Mouse (Mus musculus): Measurements from ENCODE around the gene Tmem218. TPM values are rescaled to one million over a fixed set of nuclear protein-coding genes. Genes with fewer than 3 reads are reported as not detected.

Gene Tmem218
- polyA plus RNA-seq, 1 experiment from 2014 or later = 9.0 TPM

- Histone ChIP-seq H3K27me3 (replicated peaks) (no peaks in the 10 kb centered on the region), H3K9ac (no peak overlapping the region), H3K4me3 (no peak overlapping the region), H3K9me3 (no peaks in the 10 kb centered on the region), H3K36me3 (replicated peaks) (no peaks in the 10 kb centered on the region), H3K27ac (no peak overlapping the region), H3K4me1 (no peaks in the 10 kb centered on the region), H3K4me2 (no peak overlapping the region)
- WGBS = 89% methylated on average over 3 of the region's 3 CpGs
- no peak for ATAC-seq (replicated peaks)
Measured at GRCm38 (mm10) chr9:37242764-37243163, 34.7 kb downstream of the Tmem218 start.

- H3K4me2 ChIP-seq = no peak overlapping the region
- H3K9ac ChIP-seq = no peak overlapping the region
- no peaks in the 10 kb centered on the region for H3K36me3 ChIP-seq (replicated peaks)
- no peak overlapping the region for H3K27ac ChIP-seq
- no peak overlapping the region for H3K4me3 ChIP-seq
- ATAC-seq (replicated peaks) = no peak
- H3K9me3 ChIP-seq = no peaks in the 10 kb centered on the region
- no peaks in the 10 kb centered on the region for H3K4me1 ChIP-seq
- H3K27me3 ChIP-seq (replicated peaks) = no peaks in the 10 kb centered on the region
- WGBS = 94% methylated on average over 1 of the region's 1 CpGs
Measured at GRCm38 (mm10) chr9:37244600-37244999, 36.6 kb downstream of the Tmem218 start.

GRCm38 (mm10) chr9:37245404-37245803 is 37.4 kb downstream of the Tmem218 start:
- WGBS = 71% methylated on average over 2 of the region's 2 CpGs
- Histone ChIP-seq H3K9ac (no peak overlapping the region), H3K4me2 (no peak overlapping the region), H3K27me3 (replicated peaks) (no peaks in the 10 kb centered on the region), H3K36me3 (replicated peaks) (no peaks in the 10 kb centered on the region), H3K9me3 (no peaks in the 10 kb centered on the region), H3K4me1 (no peaks in the 10 kb centered on the region), H3K27ac (no peak overlapping the region), H3K4me3 (no peak overlapping the region)
- ATAC-seq (replicated peaks) = no peak

- H3K4me2 ChIP-seq = no peak overlapping the region
- no peaks in the 10 kb centered on the region for H3K4me1 ChIP-seq
- 98% methylated on average over 1 of the region's 1 CpGs for WGBS
- no peak for ATAC-seq (replicated peaks)
- no peak overlapping the region for H3K4me3 ChIP-seq
- H3K36me3 ChIP-seq (replicated peaks) = no peaks in the 10 kb centered on the region
- H3K27ac ChIP-seq = no peak overlapping the region
- no peaks in the 10 kb centered on the region for H3K9me3 ChIP-seq
- H3K27me3 ChIP-seq (replicated peaks) = no peaks in the 10 kb centered on the region
- no peak overlapping the region for H3K9ac ChIP-seq
Measured at GRCm38 (mm10) chr9:37245810-37246209, 37.8 kb downstream of the Tmem218 start.

- no peaks in the 10 kb centered on the region for H3K9me3 ChIP-seq
- no peaks in the 10 kb centered on the region for H3K36me3 ChIP-seq (replicated peaks)
- H3K9ac ChIP-seq = no peak overlapping the region
- no peak for ATAC-seq (replicated peaks)
- H3K4me2 ChIP-seq = no peak overlapping the region
- no peak overlapping the region for H3K27ac ChIP-seq
- H3K4me1 ChIP-seq = no peaks in the 10 kb centered on the region
- H3K4me3 ChIP-seq = no peak overlapping the region
- no peaks in the 10 kb centered on the region for H3K27me3 ChIP-seq (replicated peaks)
Measured at GRCm38 (mm10) chr9:37247429-37247828, 39.4 kb downstream of the Tmem218 start.

GRCm38 (mm10) chr9:37248381-37248906 is 40.4 kb downstream of the Tmem218 start:
- H3K27ac ChIP-seq = no peak overlapping the region
- WGBS = 62% methylated on average over 3 of the region's 3 CpGs
- H3K27me3 ChIP-seq (replicated peaks) = no peaks in the 10 kb centered on the region
- H3K9me3 ChIP-seq = no peaks in the 10 kb centered on the region
- no peak overlapping the region for H3K4me2 ChIP-seq
- no peak overlapping the region for H3K9ac ChIP-seq
- H3K36me3 ChIP-seq (replicated peaks) = no peaks in the 10 kb centered on the region
- H3K4me1 ChIP-seq = no peaks in the 10 kb centered on the region
- H3K4me3 ChIP-seq = no peak overlapping the region
- 0 out of 2 replicates have a peak, but pooled peaks have one; percentile 34 for ATAC-seq (replicated peaks)

GRCm38 (mm10) chr9:37249976-37250375 is 42.0 kb downstream of the Tmem218 start:
- Histone ChIP-seq H3K27me3 (replicated peaks) (peaks cover 5% of the 10 kb centered on the region; the same call in 1 of the 2 replicates), H3K4me3 (no peak overlapping the region), H3K9me3 (no peaks in the 10 kb centered on the region), H3K27ac (no peak overlapping the region), H3K4me2 (no peak overlapping the region), H3K4me1 (peaks cover 6% of the 10 kb centered on the region), H3K36me3 (replicated peaks) (no peaks in the 10 kb centered on the region), H3K9ac (no peak overlapping the region)
- ATAC-seq (replicated peaks) = no peak
- 90% methylated on average over 3 of the region's 3 CpGs for WGBS

- H3K9me3 ChIP-seq = no peaks in the 10 kb centered on the region
- H3K9ac ChIP-seq = no peak overlapping the region
- H3K4me1 ChIP-seq = peaks cover 12% of the 10 kb centered on the region
- no peak overlapping the region for H3K4me2 ChIP-seq
- ATAC-seq (replicated peaks) = no peak
- no peak overlapping the region for H3K27ac ChIP-seq
- peaks cover 9% of the 10 kb centered on the region; the same call in 1 of the 2 replicates for H3K27me3 ChIP-seq (replicated peaks)
- no peak overlapping the region for H3K4me3 ChIP-seq
- 94% methylated on average over 6 of the region's 6 CpGs for WGBS
- no peaks in the 10 kb centered on the region for H3K36me3 ChIP-seq (replicated peaks)
Measured at GRCm38 (mm10) chr9:37250631-37251030, 42.6 kb downstream of the Tmem218 start.

- H3K9ac ChIP-seq = peak overlapping the region; percentile 41
- WGBS = 28% methylated on average over 6 of the region's 6 CpGs
Measured at GRCm38 (mm10) chr9:37254531-37255110, 46.6 kb downstream of the Tmem218 start.

GRCm38 (mm10) chr9:37255149-37255888 is 47.3 kb downstream of the Tmem218 start, which contains the start of gene Slc37a2:
Gene Slc37a2 (minus strand): TSS chr9:37255738.
- Histone ChIP-seq H3K4me3 (peak within 1 kb of the TSS; percentile 41), H3K4me1 (peaks cover 14% of the 10 kb centered on the region), H3K9ac (peak within 1 kb of the TSS; percentile 41), H3K27me3 (replicated peaks) (peaks cover 13% of the 10 kb centered on the region; the same call in 1 of the 2 replicates), H3K27ac (no peak within 1 kb of the TSS), H3K4me2 (peak within 1 kb of the TSS; percentile 90), H3K36me3 (replicated peaks) (no peaks in the 10 kb centered on the region), H3K9me3 (no peaks in the 10 kb centered on the region)
- ATAC-seq (replicated peaks) = peak; percentile 78
- 3% methylated on average over 38 of the region's 38 CpGs for WGBS

More at GRCm38 (mm10) chr9:37254531-37255110, 46.6 kb downstream of the Tmem218 start:
- Histone ChIP-seq H3K27ac (no peak overlapping the region), H3K4me3 (peak overlapping the region; percentile 41), H3K36me3 (replicated peaks) (no peaks in the 10 kb centered on the region), H3K27me3 (replicated peaks) (peaks cover 13% of the 10 kb centered on the region; the same call in 1 of the 2 replicates), H3K4me2 (peak overlapping the region; percentile 90), H3K9me3 (no peaks in the 10 kb centered on the region), H3K4me1 (peaks cover 14% of the 10 kb centered on the region)
- peak; percentile 17; the same call in 1 of the 2 replicates for ATAC-seq (replicated peaks)

GRCm38 (mm10) chr9:37255889-37256225 is 47.8 kb downstream of the Tmem218 start:
- H3K4me1 ChIP-seq = peaks cover 14% of the 10 kb centered on the region
- H3K27ac ChIP-seq = no peak overlapping the region
- H3K27me3 ChIP-seq (replicated peaks) = peaks cover 13% of the 10 kb centered on the region; the same call in 1 of the 2 replicates
- H3K9me3 ChIP-seq = no peaks in the 10 kb centered on the region
- H3K4me2 ChIP-seq = peak overlapping the region; percentile 90
- WGBS = 35% methylated on average over 7 of the region's 7 CpGs
- H3K36me3 ChIP-seq (replicated peaks) = no peaks in the 10 kb centered on the region
- H3K4me3 ChIP-seq = peak overlapping the region; percentile 41
- H3K9ac ChIP-seq = no peak overlapping the region
- peak; percentile 83 for ATAC-seq (replicated peaks)

- Histone ChIP-seq H3K27ac (no peak overlapping the region), H3K36me3 (replicated peaks) (no peaks in the 10 kb centered on the region), H3K4me3 (no peak overlapping the region), H3K27me3 (replicated peaks) (no peaks in the 10 kb centered on the region), H3K9ac (no peak overlapping the region), H3K4me2 (no peak overlapping the region), H3K9me3 (no peaks in the 10 kb centered on the region), H3K4me1 (no peaks in the 10 kb centered on the region)
- no peak for ATAC-seq (replicated peaks)
- 88% methylated on average over 2 of the region's 2 CpGs for WGBS
Measured at GRCm38 (mm10) chr9:37266622-37267021, 58.6 kb downstream of the Tmem218 start.

All from midbrain, embryonic 15.5 days (tissue).